Mouse (Mus musculus): ENCODE data around the gene Satb1. TPM values are rescaled to one million over a fixed set of nuclear protein-coding genes. Genes with fewer than 3 reads are reported as not detected.

The Satb1 gene
- polyA plus RNA-seq, 1 experiment from 2014 or later, result 32.0 TPM

- Histone ChIP-seq H3K4me2 (replicated peaks; ENCODE audit: low read depth, low read length) (no peak overlapping the region; the same call in 1 of the 2 replicates), H3K9me3 (ENCODE audit: control insufficient read depth, low read length) (no peaks in the 10 kb centered on the region), H3K4me3 (ENCODE audit: low read depth, low read length) (no peak overlapping the region), H3K9ac (ENCODE audit: low read depth, low read length) (no peak overlapping the region), H3K36me3 (ENCODE audit: control insufficient read depth, insufficient read depth, low read length) (no peaks in the 10 kb centered on the region), H3K27ac (ENCODE audit: low read depth, low read length) (peak overlapping the region; percentile 78), H3K27me3 (ENCODE audit: control insufficient read depth, insufficient read depth, low read length) (no peaks in the 10 kb centered on the region), H3K4me1 (replicated peaks; ENCODE audit: control insufficient read depth, insufficient read depth, low read length) (0 out of 2 replicates have a peak, but pooled peaks cover 3% of the 10 kb centered on the region)
- DNase-seq (ENCODE audit: low spot score) (peak; percentile 51), ATAC-seq (ENCODE audit: low FRiP score) (peak; percentile 82)
- WGBS, result 18% methylated on average over 8 of the region's 8 CpGs
Measured at GRCm38 (mm10) chr17:51790387-51791060, 42.6 kb downstream of the Satb1 start.

DNA sequence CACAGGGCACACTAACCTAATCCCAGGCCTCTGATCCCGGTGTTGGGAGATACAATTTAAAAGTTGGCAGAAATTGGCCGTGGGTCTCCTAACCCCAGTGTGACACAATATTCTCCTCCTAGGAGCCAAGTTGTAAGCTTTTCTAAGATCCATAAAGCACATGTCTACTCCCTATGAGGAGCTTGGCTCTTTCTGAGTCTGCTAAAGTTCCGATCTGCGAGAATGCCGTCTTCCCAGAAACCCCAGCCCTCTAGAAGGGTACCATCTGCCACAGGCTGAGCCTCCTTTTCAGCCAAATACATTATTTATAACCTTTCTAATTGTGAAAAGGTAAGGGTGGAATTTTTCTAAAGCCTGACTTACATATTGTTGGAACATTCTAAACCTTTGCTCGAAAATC, 43.3 kb downstream of the Satb1 start:
- Histone ChIP-seq H3K9ac (ENCODE audit: low read depth, low read length) (no peak overlapping the region), H3K36me3 (ENCODE audit: control insufficient read depth, insufficient read depth, low read length) (no peaks in the 10 kb centered on the region), H3K27ac (ENCODE audit: low read depth, low read length) (no peak overlapping the region; the same call in 1 of the 2 replicates), H3K27me3 (ENCODE audit: control insufficient read depth, insufficient read depth, low read length) (no peaks in the 10 kb centered on the region), H3K4me3 (ENCODE audit: low read depth, low read length) (no peak overlapping the region), H3K9me3 (ENCODE audit: control insufficient read depth, low read length) (no peaks in the 10 kb centered on the region), H3K4me2 (replicated peaks; ENCODE audit: low read depth, low read length) (no peak overlapping the region), H3K4me1 (replicated peaks; ENCODE audit: control insufficient read depth, insufficient read depth, low read length) (0 out of 2 replicates have a peak, but pooled peaks cover 3% of the 10 kb centered on the region)
- DNase-seq (ENCODE audit: low spot score) (no peak), ATAC-seq (ENCODE audit: low FRiP score) (no peak)
- 72% methylated on average over 6 of the region's 6 CpGs for WGBS

- H3K9ac ChIP-seq (ENCODE audit: low read depth, low read length), result no peak overlapping the region
- H3K36me3 ChIP-seq (ENCODE audit: control insufficient read depth, insufficient read depth, low read length), result no peaks in the 10 kb centered on the region
- no peak for ATAC-seq (ENCODE audit: low FRiP score)
- WGBS, result 92% methylated on average over 4 of the region's 4 CpGs
- DNase-seq (ENCODE audit: low spot score), result no peak
- H3K9me3 ChIP-seq (ENCODE audit: control insufficient read depth, low read length), result no peaks in the 10 kb centered on the region
- H3K27ac ChIP-seq (ENCODE audit: low read depth, low read length), result no peak overlapping the region
- H3K4me1 ChIP-seq (replicated peaks; ENCODE audit: control insufficient read depth, insufficient read depth, low read length), result 0 out of 2 replicates have a peak, but pooled peaks cover 3% of the 10 kb centered on the region
- H3K27me3 ChIP-seq (ENCODE audit: control insufficient read depth, insufficient read depth, low read length), result no peaks in the 10 kb centered on the region
- no peak overlapping the region for H3K4me2 ChIP-seq (replicated peaks; ENCODE audit: low read depth, low read length)
- no peak overlapping the region for H3K4me3 ChIP-seq (ENCODE audit: low read depth, low read length)
Measured at GRCm38 (mm10) chr17:51789098-51789497, 44.0 kb downstream of the Satb1 start.

- ATAC-seq (ENCODE audit: low FRiP score) (no peak), DNase-seq (ENCODE audit: low spot score) (no peak)
- H3K4me3 ChIP-seq (ENCODE audit: low read depth, low read length), result no peak overlapping the region
- H3K9ac ChIP-seq (ENCODE audit: low read depth, low read length), result no peak overlapping the region
- no peaks in the 10 kb centered on the region for H3K27me3 ChIP-seq (ENCODE audit: control insufficient read depth, insufficient read depth, low read length)
- 95% methylated on average over 2 of the region's 2 CpGs for WGBS
- H3K9me3 ChIP-seq (ENCODE audit: control insufficient read depth, low read length), result no peaks in the 10 kb centered on the region
- H3K4me2 ChIP-seq (replicated peaks; ENCODE audit: low read depth, low read length), result no peak overlapping the region
- H3K27ac ChIP-seq (ENCODE audit: low read depth, low read length), result no peak overlapping the region
- H3K4me1 ChIP-seq (replicated peaks; ENCODE audit: control insufficient read depth, insufficient read depth, low read length), result 0 out of 2 replicates have a peak, but pooled peaks cover 3% of the 10 kb centered on the region
- H3K36me3 ChIP-seq (ENCODE audit: control insufficient read depth, insufficient read depth, low read length), result no peaks in the 10 kb centered on the region
Measured at GRCm38 (mm10) chr17:51787955-51788354, 45.1 kb downstream of the Satb1 start.

GRCm38 (mm10) chr17:51786050-51786449, 47.0 kb downstream of the Satb1 start:
- H3K36me3 ChIP-seq (ENCODE audit: control insufficient read depth, insufficient read depth, low read length), result no peaks in the 10 kb centered on the region
- ATAC-seq (ENCODE audit: low FRiP score) (no peak), DNase-seq (ENCODE audit: low spot score) (no peak)
- 93% methylated on average over 2 of the region's 2 CpGs for WGBS
- H3K4me1 ChIP-seq (replicated peaks; ENCODE audit: control insufficient read depth, insufficient read depth, low read length), result 0 out of 2 replicates have a peak, but pooled peaks cover 3% of the 10 kb centered on the region
- H3K27ac ChIP-seq (ENCODE audit: low read depth, low read length), result no peak overlapping the region
- no peak overlapping the region for H3K9ac ChIP-seq (ENCODE audit: low read depth, low read length)
- no peaks in the 10 kb centered on the region for H3K27me3 ChIP-seq (ENCODE audit: control insufficient read depth, insufficient read depth, low read length)
- H3K4me2 ChIP-seq (replicated peaks; ENCODE audit: low read depth, low read length), result no peak overlapping the region
- no peaks in the 10 kb centered on the region for H3K9me3 ChIP-seq (ENCODE audit: control insufficient read depth, low read length)
- no peak overlapping the region for H3K4me3 ChIP-seq (ENCODE audit: low read depth, low read length)

DNA sequence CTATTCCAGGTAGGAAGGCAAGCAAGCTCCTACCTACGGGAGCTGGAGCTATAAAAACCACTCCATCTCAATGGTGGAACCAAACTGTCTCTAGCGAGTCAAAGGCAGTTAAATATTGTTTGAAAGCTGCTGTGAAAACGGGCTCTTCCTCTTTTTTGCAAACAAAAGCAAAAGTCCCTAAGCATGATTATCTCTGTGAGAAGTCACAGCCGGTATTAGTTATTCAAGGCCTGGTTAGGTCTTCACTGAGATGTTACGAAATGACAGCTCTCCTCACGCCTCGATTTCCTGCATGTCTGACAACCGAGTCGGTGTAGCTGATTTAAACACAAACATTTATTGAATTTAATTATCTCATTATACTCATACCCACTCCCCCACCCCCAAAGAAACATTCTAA, 48.2 kb downstream of the Satb1 start:
- ATAC-seq (ENCODE audit: low FRiP score) (no peak), DNase-seq (ENCODE audit: low spot score) (no peak)
- H3K4me2 ChIP-seq (replicated peaks; ENCODE audit: low read depth, low read length), result no peak overlapping the region
- H3K9me3 ChIP-seq (ENCODE audit: control insufficient read depth, low read length), result no peaks in the 10 kb centered on the region
- H3K4me1 ChIP-seq (replicated peaks; ENCODE audit: control insufficient read depth, insufficient read depth, low read length), result no peaks in the 10 kb centered on the region
- H3K27ac ChIP-seq (ENCODE audit: low read depth, low read length), result no peak overlapping the region
- H3K36me3 ChIP-seq (ENCODE audit: control insufficient read depth, insufficient read depth, low read length), result no peaks in the 10 kb centered on the region
- no peak overlapping the region for H3K4me3 ChIP-seq (ENCODE audit: low read depth, low read length)
- H3K9ac ChIP-seq (ENCODE audit: low read depth, low read length), result no peak overlapping the region
- 93% methylated on average over 9 of the region's 9 CpGs for WGBS
- H3K27me3 ChIP-seq (ENCODE audit: control insufficient read depth, insufficient read depth, low read length), result no peaks in the 10 kb centered on the region

GRCm38 (mm10) chr17:51783591-51784279, 49.4 kb downstream of the Satb1 start:
- Histone ChIP-seq H3K36me3 (ENCODE audit: control insufficient read depth, insufficient read depth, low read length) (no peaks in the 10 kb centered on the region), H3K9me3 (ENCODE audit: control insufficient read depth, low read length) (no peaks in the 10 kb centered on the region), H3K4me3 (ENCODE audit: low read depth, low read length) (no peak overlapping the region), H3K4me1 (replicated peaks; ENCODE audit: control insufficient read depth, insufficient read depth, low read length) (no peaks in the 10 kb centered on the region), H3K27ac (ENCODE audit: low read depth, low read length) (no peak overlapping the region), H3K27me3 (ENCODE audit: control insufficient read depth, insufficient read depth, low read length) (no peaks in the 10 kb centered on the region), H3K9ac (ENCODE audit: low read depth, low read length) (no peak overlapping the region), H3K4me2 (replicated peaks; ENCODE audit: low read depth, low read length) (no peak overlapping the region)
- ATAC-seq (ENCODE audit: low FRiP score) (no peak), DNase-seq (ENCODE audit: low spot score) (no peak)
- WGBS, result 91% methylated on average over 8 of the region's 8 CpGs

GRCm38 (mm10) chr17:51780036-51780435, 53.1 kb downstream of the Satb1 start:
- H3K36me3 ChIP-seq (ENCODE audit: control insufficient read depth, insufficient read depth, low read length), result no peaks in the 10 kb centered on the region
- 94% methylated on average over 11 of the region's 11 CpGs for WGBS
- ATAC-seq (ENCODE audit: low FRiP score), result no peak

DNA sequence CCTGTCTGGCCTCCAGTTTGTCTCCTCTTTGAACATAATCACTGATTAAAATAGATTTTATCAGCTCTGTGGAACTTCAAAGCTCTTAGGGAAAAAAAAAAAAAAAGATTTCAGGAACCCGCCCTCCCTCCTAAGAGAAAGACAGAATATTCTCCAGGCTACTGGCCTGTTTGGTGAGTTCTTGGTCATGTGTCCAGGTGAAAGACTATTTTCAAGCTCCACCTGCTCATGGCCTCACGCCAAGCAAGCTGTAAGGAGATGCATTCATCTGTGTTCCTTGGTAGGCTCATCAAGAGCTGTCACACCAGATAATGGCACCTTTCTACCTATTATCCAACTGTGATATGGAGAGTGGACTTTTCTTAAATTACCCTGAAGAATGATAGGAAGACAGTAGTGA, 54.1 kb downstream of the Satb1 start:
- no peak for DNase-seq (ENCODE audit: low spot score)
- Histone ChIP-seq H3K27me3 (ENCODE audit: control insufficient read depth, insufficient read depth, low read length) (no peaks in the 10 kb centered on the region), H3K36me3 (ENCODE audit: control insufficient read depth, insufficient read depth, low read length) (no peaks in the 10 kb centered on the region), H3K4me2 (replicated peaks; ENCODE audit: low read depth, low read length) (no peak overlapping the region), H3K4me1 (replicated peaks; ENCODE audit: control insufficient read depth, insufficient read depth, low read length) (no peaks in the 10 kb centered on the region), H3K27ac (ENCODE audit: low read depth, low read length) (no peak overlapping the region), H3K4me3 (ENCODE audit: low read depth, low read length) (no peak overlapping the region), H3K9ac (ENCODE audit: low read depth, low read length) (no peak overlapping the region), H3K9me3 (ENCODE audit: control insufficient read depth, low read length) (no peaks in the 10 kb centered on the region)
- WGBS, result 78% methylated on average over 2 of the region's 2 CpGs
- ATAC-seq (ENCODE audit: low FRiP score), result no peak

More at GRCm38 (mm10) chr17:51780036-51780435, 53.1 kb downstream of the Satb1 start:
- Histone ChIP-seq H3K9me3 (ENCODE audit: control insufficient read depth, low read length) (no peaks in the 10 kb centered on the region), H3K4me2 (replicated peaks; ENCODE audit: low read depth, low read length) (no peak overlapping the region), H3K9ac (ENCODE audit: low read depth, low read length) (no peak overlapping the region), H3K4me3 (ENCODE audit: low read depth, low read length) (no peak overlapping the region), H3K27ac (ENCODE audit: low read depth, low read length) (no peak overlapping the region), H3K27me3 (ENCODE audit: control insufficient read depth, insufficient read depth, low read length) (no peaks in the 10 kb centered on the region), H3K4me1 (replicated peaks; ENCODE audit: control insufficient read depth, insufficient read depth, low read length) (no peaks in the 10 kb centered on the region)
- no peak for DNase-seq (ENCODE audit: low spot score)
